Mouse (Mus musculus) embryonic facial prominence, embryonic 15.5 days (tissue): ENCODE data around the gene Tnrc6b. TPM values are rescaled to one million over a fixed set of nuclear protein-coding genes. Genes with fewer than 3 reads are reported as not detected.

Experiments used
- ATAC-seq: fragments of 200-750 bp; cut with Nextera tagmentation; 2 replicates; pipeline ENCODE4 v1.8.0; 2017; ENCODE audit warnings: low read depth, moderate TSS enrichment; ENCODE audit not compliant: insufficient number of reproducible peaks, low FRiP score, low TSS enrichment
- H3K27ac ChIP-seq: fragments of 300-500 bp; sonication (generic); replicated peaks from 2 replicates; pipeline ENCODE4 v1.5.1; 2015; ENCODE audit warnings: mild to moderate bottlenecking, inconsistent platforms
- H3K27me3 ChIP-seq: fragments of 300-500 bp; sonication (generic); 2 replicates; pipeline ENCODE4 v1.6.1; 2015; ENCODE audit warnings: inconsistent platforms
- H3K36me3 ChIP-seq: fragments of 300-500 bp; sonication (generic); 2 replicates; pipeline ENCODE4 v1.6.1; 2015; ENCODE audit warnings: mild to moderate bottlenecking, inconsistent platforms
- H3K4me1 ChIP-seq: fragments of 300-500 bp; sonication (generic); 2 replicates; pipeline ENCODE4 v1.6.1; 2015; ENCODE audit warnings: inconsistent platforms
- H3K4me2 ChIP-seq: fragments of 300-500 bp; sonication (generic); replicated peaks from 2 replicates; pipeline ENCODE4 v1.6.1; 2015; ENCODE audit warnings: mild to moderate bottlenecking, inconsistent platforms
- H3K4me3 ChIP-seq: fragments of 300-500 bp; sonication (generic); replicated peaks from 2 replicates; pipeline ENCODE4 v1.5.1; 2015; ENCODE audit warnings: mild to moderate bottlenecking, inconsistent platforms
- H3K9ac ChIP-seq: fragments of 300-500 bp; sonication (generic); 2 replicates; pipeline ENCODE4 v1.6.1; 2015; ENCODE audit warnings: inconsistent platforms
- H3K9me3 ChIP-seq: fragments of 300-500 bp; sonication (generic); replicated peaks from 2 replicates; pipeline ENCODE4 v1.6.1; 2016; ENCODE audit warnings: inconsistent platforms
- WGBS: fragments of 180-500 bp; shearing (Covaris S2); methylation state at CpG from one replicate; pipeline ENCODE4 v1.1.7; 2015; 5-methylcytosine and 5-hydroxymethylcytosine counted together
- polyA plus RNA-seq: library from polyadenylated mRNA; unstranded; fragments of >200 nt; fragmentation: Nextera tagmentation; extraction: Ambion mirVana; gene quantifications from 2 replicates; pipeline ENCODE4 v1.2.1, GENCODE M21; 2015

The Tnrc6b gene
- polyA plus RNA-seq, 1 experiment from 2014 or later, result 23.9 TPM

DNA sequence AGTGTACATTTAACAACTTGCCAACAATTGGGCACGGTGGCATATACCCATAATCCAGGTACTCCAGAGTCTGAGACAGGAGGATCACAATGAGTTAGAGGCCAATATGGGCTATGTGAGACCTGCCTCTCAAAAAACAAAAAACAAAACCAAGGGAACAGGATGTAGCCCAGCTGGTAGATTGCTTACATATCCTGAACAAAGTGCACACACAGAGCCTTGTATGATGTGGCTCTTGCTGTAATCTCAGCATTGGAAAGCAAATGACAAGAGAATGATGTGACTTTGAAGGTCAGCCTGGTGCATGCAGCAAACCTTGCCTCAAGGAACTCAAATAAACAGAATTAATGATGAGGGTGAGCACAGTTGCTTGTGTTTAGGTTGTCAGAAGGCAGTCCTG lies 30.7 kb downstream of the Tnrc6b start:
- H3K27me3 ChIP-seq, result no peaks in the 10 kb centered on the region
- H3K4me3 ChIP-seq, result no peak overlapping the region
- H3K4me2 ChIP-seq, result no peak overlapping the region
- WGBS, result 88% methylated on average over 1 of the region's 1 CpGs
- H3K9ac ChIP-seq, result no peak overlapping the region
- H3K36me3 ChIP-seq, result no peaks in the 10 kb centered on the region
- ATAC-seq, result no peak
- H3K4me1 ChIP-seq, result no peaks in the 10 kb centered on the region
- H3K9me3 ChIP-seq, result no peaks in the 10 kb centered on the region
- H3K27ac ChIP-seq, result no peak overlapping the region

DNA sequence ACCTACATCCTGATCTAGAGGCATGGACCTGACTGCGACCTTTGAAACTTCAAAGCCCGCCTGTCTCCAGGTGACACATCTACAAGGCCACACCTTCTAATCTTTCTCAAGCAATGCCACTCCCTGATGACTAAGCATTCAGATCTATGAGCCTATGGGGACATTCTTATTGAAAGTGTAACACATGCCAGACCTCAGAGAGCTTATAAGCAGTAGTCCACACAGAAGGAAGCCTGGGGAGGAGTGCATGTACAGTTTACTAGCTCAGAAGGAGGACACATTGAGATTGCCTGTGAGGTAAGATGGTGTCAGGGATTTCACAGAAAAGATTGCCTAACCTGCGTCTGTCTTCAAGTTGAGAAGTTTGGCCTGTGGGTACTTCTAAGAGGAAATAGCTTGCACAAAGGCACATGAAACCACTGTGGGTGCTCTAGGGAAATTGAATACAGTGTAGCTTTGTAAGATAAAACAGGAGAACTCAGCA lies 31.9 kb downstream of the Tnrc6b start:
- WGBS, result 83% methylated on average over 3 of the region's 3 CpGs
- Histone ChIP-seq H3K36me3 (no peaks in the 10 kb centered on the region), H3K27ac (no peak overlapping the region), H3K9ac (no peak overlapping the region), H3K4me2 (no peak overlapping the region), H3K4me1 (no peaks in the 10 kb centered on the region), H3K9me3 (no peaks in the 10 kb centered on the region), H3K27me3 (no peaks in the 10 kb centered on the region), H3K4me3 (no peak overlapping the region)
- ATAC-seq, result no peak

DNA sequence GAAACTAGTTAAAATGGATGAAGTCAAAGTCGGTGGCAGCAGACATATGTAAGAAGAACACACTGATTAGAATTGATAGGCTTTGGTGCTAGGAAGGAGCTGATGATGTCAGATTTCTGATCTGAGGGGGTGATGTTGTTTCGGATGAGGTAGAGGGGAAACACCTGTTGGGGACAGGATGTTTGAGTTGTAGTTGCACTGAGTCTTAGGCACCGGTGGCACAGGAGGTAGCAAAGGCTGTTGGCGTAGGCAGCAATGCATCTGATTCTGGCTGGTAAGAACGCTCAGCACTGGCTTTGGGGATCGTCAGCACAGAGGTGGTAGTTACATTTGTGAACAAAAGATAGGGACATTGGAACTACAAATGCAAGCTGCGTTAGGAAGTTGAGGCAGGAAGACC lies 32.5 kb downstream of the Tnrc6b start:
- Histone ChIP-seq H3K4me1 (no peaks in the 10 kb centered on the region), H3K4me2 (no peak overlapping the region), H3K4me3 (no peak overlapping the region), H3K9me3 (no peaks in the 10 kb centered on the region), H3K9ac (no peak overlapping the region), H3K27me3 (no peaks in the 10 kb centered on the region), H3K36me3 (0 out of 2 replicates have a peak, but pooled peaks cover 3% of the 10 kb centered on the region), H3K27ac (no peak overlapping the region)
- 85% methylated on average over 7 of the region's 7 CpGs for WGBS
- no peak for ATAC-seq

DNA sequence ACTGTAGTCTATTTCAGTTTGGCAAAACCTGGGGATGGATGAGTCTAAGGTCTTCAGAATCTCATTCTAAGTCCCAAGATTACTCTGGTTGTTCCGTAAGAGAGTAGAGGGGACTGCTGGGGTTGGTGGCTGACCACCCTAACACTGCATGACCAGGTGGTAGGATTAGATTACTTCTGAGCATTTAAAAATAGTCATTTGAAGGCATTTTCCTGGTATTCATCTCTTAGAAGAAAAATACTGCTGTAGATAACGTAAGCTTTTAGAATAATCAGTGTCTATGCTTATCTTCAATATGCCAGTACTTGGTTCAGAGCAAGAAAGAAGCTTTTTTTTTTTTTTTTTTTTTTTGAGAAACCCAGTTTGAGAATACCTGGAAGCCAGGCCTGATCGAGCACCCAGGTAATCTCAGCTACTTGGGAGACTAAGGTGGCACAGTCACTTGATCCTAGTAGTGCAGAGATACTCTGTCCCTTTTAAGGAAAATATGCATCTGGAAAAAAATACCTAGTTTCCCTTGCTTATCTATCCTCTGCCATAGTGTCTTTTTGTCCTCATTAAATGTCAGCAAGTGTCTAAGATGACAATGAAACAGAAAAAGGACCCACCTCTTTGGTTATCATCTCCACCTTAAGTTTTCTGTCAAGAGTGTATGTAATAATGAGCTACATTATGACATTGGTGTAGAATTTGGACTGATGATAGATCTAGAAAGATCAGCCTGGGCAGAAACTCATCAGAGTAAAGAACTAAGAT lies 33.7 kb downstream of the Tnrc6b start:
- no peak for ATAC-seq

DNA sequence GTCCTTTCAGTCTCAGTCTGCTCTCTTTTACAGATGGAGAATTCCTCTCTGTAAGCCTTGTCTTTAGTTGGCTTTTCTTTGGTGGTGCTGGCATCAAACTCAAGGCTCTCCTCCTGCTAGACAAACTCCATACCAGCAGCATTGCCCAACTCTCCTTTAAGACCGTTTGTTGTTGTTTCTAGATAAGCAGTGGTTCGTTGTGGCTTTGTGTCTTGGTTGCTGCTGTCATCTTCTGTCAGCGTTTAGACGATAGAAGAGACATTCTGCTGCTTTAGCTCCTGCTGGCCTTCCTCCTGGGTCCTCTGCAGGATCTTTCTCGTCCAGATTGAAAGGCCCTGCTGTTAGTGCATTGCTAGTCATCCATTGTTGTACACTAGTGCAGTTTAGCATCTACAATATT lies 37.9 kb downstream of the Tnrc6b start:
- H3K9me3 ChIP-seq, result no peaks in the 10 kb centered on the region

More for the DNA sequence above, 33.7 kb downstream of the Tnrc6b start:
- 84% methylated on average over 3 of the region's 3 CpGs for WGBS
- Histone ChIP-seq H3K4me3 (no peak overlapping the region), H3K27ac (no peak overlapping the region), H3K9ac (no peak overlapping the region), H3K9me3 (no peaks in the 10 kb centered on the region), H3K36me3 (0 out of 2 replicates have a peak, but pooled peaks cover 3% of the 10 kb centered on the region), H3K4me2 (no peak overlapping the region), H3K4me1 (no peaks in the 10 kb centered on the region), H3K27me3 (no peaks in the 10 kb centered on the region)

DNA sequence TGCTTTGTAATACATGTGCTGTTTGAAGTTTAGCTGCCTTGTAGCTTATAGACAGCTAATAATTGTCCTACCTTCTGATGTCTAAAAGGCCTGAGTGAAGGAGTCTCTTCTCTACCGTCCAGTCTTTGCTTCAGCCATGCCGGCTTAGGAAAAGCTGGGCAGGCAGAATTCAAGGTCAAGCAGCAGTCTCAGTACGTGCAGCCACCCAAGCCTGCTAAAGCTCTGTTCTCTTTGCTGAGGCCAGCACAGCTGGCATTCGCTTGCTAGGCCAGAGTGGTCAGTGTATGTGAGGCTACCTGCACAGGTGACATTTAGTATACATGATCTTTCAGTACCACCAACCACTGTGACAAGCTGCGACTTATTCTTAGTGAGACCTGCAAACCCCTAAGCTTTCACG lies 42.2 kb downstream of the Tnrc6b start:
- Histone ChIP-seq H3K9ac (no peak overlapping the region), H3K4me1 (no peaks in the 10 kb centered on the region), H3K9me3 (no peaks in the 10 kb centered on the region), H3K27ac (no peak overlapping the region), H3K36me3 (0 out of 2 replicates have a peak, but pooled peaks cover 3% of the 10 kb centered on the region), H3K4me2 (no peak overlapping the region), H3K4me3 (no peak overlapping the region), H3K27me3 (no peaks in the 10 kb centered on the region)
- no peak for ATAC-seq
- 71% methylated on average over 6 of the region's 6 CpGs for WGBS

More for the DNA sequence above, 37.9 kb downstream of the Tnrc6b start:
- Histone ChIP-seq H3K4me1 (no peaks in the 10 kb centered on the region), H3K27ac (no peak overlapping the region), H3K4me3 (no peak overlapping the region), H3K27me3 (no peaks in the 10 kb centered on the region), H3K4me2 (no peak overlapping the region), H3K36me3 (0 out of 2 replicates have a peak, but pooled peaks cover 3% of the 10 kb centered on the region), H3K9ac (no peak overlapping the region)
- ATAC-seq, result no peak
- WGBS, result 71% methylated on average over 5 of the region's 5 CpGs

DNA sequence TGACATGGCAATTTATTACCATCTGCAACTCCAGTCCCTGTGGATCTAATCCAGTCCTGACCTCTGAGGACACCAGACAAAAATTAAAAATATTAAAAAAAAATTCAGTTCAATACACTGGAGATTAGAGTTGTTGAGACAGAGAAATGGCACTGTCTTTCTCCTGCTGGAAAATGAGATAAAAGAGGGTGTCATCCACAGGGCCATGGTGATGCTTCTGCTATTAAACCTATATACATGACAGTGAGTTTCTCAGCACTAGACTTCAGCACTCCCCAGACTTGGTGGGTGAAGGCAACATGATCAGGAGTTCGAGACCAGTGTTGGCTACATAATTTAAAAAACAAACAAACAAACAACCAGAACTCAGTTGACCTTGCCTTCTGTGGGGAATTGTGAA lies 43.0 kb downstream of the Tnrc6b start:
- WGBS, result 75% methylated on average over 1 of the region's 1 CpGs
- Histone ChIP-seq H3K4me2 (no peak overlapping the region), H3K4me1 (no peaks in the 10 kb centered on the region), H3K4me3 (no peak overlapping the region), H3K9ac (no peak overlapping the region), H3K27me3 (no peaks in the 10 kb centered on the region), H3K36me3 (no peaks in the 10 kb centered on the region), H3K27ac (no peak overlapping the region), H3K9me3 (no peaks in the 10 kb centered on the region)
- no peak for ATAC-seq

DNA sequence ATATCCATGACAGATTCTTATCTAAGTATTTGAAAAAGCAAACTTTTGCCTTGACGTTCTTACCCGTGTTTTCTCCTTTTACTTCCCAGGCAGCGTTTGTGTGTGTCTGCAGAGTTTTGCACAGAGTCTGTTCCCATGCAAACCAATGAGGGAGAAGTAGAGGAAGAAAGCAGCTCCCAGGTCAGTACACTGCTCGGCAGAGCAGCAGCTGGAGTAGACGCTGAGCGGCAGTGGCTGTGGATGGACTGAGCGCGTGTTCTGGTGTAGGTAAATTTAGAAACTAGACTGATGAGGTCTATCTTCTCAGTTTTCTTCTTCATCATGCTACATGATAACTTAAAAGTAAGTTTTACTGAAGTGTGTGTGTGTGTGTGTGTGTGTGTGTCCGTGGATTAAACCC lies 48.3 kb downstream of the Tnrc6b start:
- WGBS, result 86% methylated on average over 9 of the region's 9 CpGs

DNA sequence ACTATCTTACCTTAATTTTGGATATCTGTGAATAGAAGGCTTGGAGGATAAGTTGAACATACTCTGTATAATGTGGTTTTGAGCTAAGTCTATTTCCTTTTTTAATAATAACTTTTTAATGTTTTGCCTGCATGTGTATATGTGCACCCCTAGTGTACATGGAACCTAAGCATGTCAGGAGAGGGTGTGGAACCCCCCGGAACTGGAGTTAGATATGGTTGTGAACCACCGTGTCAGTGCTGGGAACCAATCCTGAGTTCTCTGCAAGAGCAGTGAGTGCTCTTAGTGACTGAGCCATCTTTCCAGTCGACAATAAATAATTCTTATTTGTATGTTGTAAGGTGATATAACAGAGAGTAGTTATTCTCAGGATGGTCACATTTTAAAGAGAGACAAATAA lies 49.4 kb downstream of the Tnrc6b start:
- ATAC-seq, result no peak
- no peak overlapping the region for H3K27ac ChIP-seq
- peaks cover 4% of the 10 kb centered on the region; the same call in 1 of the 2 replicates for H3K36me3 ChIP-seq
- H3K4me1 ChIP-seq, result no peaks in the 10 kb centered on the region
- no peak overlapping the region for H3K4me3 ChIP-seq
- H3K9me3 ChIP-seq, result no peaks in the 10 kb centered on the region
- WGBS, result 88% methylated on average over 3 of the region's 3 CpGs
- H3K27me3 ChIP-seq, result no peaks in the 10 kb centered on the region
- no peak overlapping the region for H3K9ac ChIP-seq
- H3K4me2 ChIP-seq, result no peak overlapping the region

More for the DNA sequence above, 48.3 kb downstream of the Tnrc6b start:
- H3K27ac ChIP-seq, result no peak overlapping the region
- H3K27me3 ChIP-seq, result no peaks in the 10 kb centered on the region
- no peak overlapping the region for H3K9ac ChIP-seq
- peaks cover 4% of the 10 kb centered on the region; the same call in 1 of the 2 replicates for H3K36me3 ChIP-seq
- no peak overlapping the region for H3K4me3 ChIP-seq
- H3K9me3 ChIP-seq, result no peaks in the 10 kb centered on the region
- ATAC-seq, result no peak
- H3K4me2 ChIP-seq, result no peak overlapping the region
- no peaks in the 10 kb centered on the region for H3K4me1 ChIP-seq

DNA sequence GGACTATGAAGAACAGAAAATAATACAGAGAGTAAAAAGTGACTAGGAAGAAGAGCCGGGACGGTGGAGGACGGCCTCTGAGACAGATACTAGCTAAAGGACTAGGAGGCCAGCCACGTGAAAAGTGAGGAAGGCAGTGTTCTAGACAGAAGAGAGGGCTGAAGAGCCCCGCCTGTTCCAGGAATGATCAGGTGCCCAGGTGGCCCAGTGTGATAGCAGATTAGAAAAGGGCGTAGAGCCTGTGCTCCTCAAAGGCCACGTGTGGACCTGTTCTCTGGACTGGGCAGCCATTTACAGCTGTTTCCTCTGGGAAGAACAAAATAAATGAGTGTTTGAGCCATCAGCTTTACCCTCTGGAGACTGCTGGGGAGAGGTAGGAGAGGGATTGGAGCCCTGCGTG lies 49.8 kb downstream of the Tnrc6b start:
- Histone ChIP-seq H3K9ac (no peak overlapping the region), H3K27me3 (no peaks in the 10 kb centered on the region), H3K4me3 (no peak overlapping the region), H3K4me1 (no peaks in the 10 kb centered on the region), H3K4me2 (no peak overlapping the region), H3K36me3 (peaks cover 4% of the 10 kb centered on the region; the same call in 1 of the 2 replicates), H3K27ac (no peak overlapping the region), H3K9me3 (no peaks in the 10 kb centered on the region)
- WGBS, result 71% methylated on average over 8 of the region's 8 CpGs
- ATAC-seq, result no peak

DNA sequence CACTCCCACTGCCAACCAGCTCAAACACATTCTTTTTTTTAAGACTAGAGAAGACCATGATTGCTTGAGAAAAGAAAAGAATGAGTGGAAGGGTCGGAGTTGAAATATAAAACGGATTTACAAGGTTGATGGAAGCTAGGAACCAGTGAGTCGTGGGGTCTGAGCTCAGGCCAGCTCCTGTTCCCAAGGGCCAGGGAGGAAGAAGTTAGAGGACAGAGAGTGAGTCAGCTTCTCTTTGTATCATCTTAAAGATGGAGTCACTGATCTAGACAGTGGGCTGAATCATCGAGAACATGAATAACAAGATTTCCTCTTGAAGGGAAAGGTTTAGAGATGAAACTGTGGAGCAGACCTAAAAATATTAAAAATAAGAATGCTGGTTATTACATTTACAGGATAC lies 51.5 kb downstream of the Tnrc6b start:
- no peak overlapping the region for H3K4me2 ChIP-seq
- H3K4me3 ChIP-seq, result no peak overlapping the region
- no peaks in the 10 kb centered on the region for H3K27me3 ChIP-seq
- H3K27ac ChIP-seq, result no peak overlapping the region
- H3K4me1 ChIP-seq, result no peaks in the 10 kb centered on the region
- H3K36me3 ChIP-seq, result peaks cover 4% of the 10 kb centered on the region; the same call in 1 of the 2 replicates
- H3K9me3 ChIP-seq, result no peaks in the 10 kb centered on the region
- no peak for ATAC-seq
- no peak overlapping the region for H3K9ac ChIP-seq
- 86% methylated on average over 4 of the region's 4 CpGs for WGBS

DNA sequence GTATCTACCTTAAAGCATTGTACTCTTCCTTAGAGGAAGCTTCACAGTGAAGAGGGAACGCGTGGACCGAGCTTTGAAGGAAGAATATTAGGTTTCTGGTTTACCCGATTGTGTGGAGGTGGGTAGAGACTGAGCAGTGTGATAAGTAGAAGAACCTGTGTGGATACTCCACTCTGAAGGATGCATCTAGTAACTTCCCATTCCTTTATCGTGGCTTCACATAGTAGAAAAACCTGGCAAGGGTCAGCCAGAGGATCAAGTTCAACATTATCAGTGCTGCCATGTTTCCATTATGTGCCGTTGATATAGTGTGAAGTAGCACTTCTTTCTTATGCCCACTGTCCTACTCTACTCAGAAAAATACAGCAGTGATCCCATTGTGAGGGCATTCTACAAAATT lies 53.6 kb downstream of the Tnrc6b start:
- ATAC-seq, result no peak
- 90% methylated on average over 6 of the region's 6 CpGs for WGBS
- peaks cover 4% of the 10 kb centered on the region; the same call in 1 of the 2 replicates for H3K36me3 ChIP-seq
- no peaks in the 10 kb centered on the region for H3K9me3 ChIP-seq
- no peaks in the 10 kb centered on the region for H3K4me1 ChIP-seq
- H3K9ac ChIP-seq, result no peak overlapping the region
- no peak overlapping the region for H3K4me2 ChIP-seq
- H3K27ac ChIP-seq, result no peak overlapping the region
- no peaks in the 10 kb centered on the region for H3K27me3 ChIP-seq
- no peak overlapping the region for H3K4me3 ChIP-seq
